Mouse (Mus musculus): Measurements from ENCODE around the gene Phactr1. TPM values are rescaled to one million over a fixed set of nuclear protein-coding genes. Genes with fewer than 3 reads are reported as not detected.

Phactr1 gene
- polyA plus RNA-seq, 2 experiments from 2014 or later, result 0.65 TPM; not detected in 1

DNA sequence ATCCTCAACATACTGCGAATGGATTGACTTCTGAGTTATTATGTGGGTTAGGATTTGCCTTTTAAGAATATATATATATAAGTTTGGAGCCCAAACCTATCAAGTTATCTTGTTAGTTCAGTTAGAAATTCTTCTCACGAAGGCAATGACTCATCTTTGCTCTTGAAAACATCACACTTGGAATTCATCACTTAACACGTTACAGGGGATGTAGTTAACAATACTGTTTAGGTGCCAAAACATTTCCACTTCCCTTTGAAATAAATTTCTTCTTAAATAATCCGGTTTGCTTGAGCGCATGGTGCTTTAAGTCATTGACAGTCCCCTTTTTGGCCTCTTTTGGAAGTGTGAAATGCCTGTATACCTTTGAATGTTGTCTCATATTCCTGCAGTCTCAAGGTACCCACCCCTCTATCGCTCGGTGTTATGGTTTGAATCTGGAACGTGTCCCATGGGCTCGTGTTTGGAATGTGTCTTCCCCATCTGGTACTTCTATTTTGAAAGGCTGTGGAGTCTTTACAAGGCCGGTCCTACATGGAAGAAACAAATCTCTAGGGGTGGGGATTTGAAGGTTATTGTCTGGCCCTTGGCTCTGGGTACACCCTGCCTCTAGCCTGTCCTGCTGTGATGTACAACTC is 80.6 kb downstream of the Phactr1 start:
- no peak for ATAC-seq

- ATAC-seq, result no peak
Observed at GRCm38 (mm10) chr13:42772314-42772713, 91.9 kb downstream of the Phactr1 start.

- no peak for ATAC-seq
Observed at GRCm38 (mm10) chr13:42774040-42774439, 93.6 kb downstream of the Phactr1 start.

GRCm38 (mm10) chr13:42782151-42782550 is 101.7 kb downstream of the Phactr1 start:
- ATAC-seq, result no peak

- ATAC-seq, result no peak
Observed at GRCm38 (mm10) chr13:42789221-42789620, 108.8 kb downstream of the Phactr1 start.

GRCm38 (mm10) chr13:42792279-42792678 is 111.9 kb downstream of the Phactr1 start:
- ATAC-seq, result no peak

GRCm38 (mm10) chr13:42800523-42800922 is 120.1 kb downstream of the Phactr1 start:
- ATAC-seq, result no peak

DNA sequence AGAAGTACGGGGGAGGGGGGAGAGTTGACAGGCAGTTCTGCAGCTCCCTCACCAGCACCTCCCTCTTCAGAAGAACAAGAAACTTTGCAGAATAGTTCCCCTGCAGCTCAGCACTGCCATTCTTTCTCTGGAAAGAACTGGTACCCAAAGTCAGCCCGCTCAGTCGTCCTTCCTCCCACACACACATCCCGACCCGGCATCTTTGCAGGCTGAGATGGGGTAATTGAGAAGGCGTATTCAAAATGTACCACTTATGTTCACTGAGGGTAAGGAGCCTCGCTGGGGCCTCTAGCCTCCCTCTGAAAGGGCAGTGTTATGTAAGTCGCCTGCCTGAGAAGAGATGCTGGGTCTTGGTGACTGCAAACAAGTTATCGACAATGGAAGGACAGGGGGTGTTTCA is 123.9 kb downstream of the Phactr1 start:
- ATAC-seq, result no peak

- no peak for ATAC-seq
Observed at GRCm38 (mm10) chr13:42812762-42813161, 132.3 kb downstream of the Phactr1 start.

DNA sequence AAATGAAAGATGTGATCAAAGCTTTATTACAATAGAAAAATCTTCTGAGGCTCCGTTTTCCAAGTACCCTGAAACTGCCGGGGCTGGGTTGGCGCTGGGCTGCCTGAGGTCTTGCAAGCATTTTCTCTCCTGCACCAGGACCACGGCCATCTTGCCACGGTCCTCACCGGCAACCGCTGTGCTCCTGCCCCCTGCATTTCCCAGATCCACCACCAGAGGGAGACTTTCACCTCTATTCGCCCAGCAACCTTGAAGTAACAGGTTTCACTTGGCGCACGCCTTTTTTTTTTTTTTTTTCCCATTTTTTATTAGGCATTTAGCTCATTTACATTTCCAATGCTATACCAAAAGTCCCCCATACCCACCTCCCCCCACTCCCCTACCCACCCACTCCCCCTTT is 138.0 kb downstream of the Phactr1 start:
- no peak for ATAC-seq

DNA sequence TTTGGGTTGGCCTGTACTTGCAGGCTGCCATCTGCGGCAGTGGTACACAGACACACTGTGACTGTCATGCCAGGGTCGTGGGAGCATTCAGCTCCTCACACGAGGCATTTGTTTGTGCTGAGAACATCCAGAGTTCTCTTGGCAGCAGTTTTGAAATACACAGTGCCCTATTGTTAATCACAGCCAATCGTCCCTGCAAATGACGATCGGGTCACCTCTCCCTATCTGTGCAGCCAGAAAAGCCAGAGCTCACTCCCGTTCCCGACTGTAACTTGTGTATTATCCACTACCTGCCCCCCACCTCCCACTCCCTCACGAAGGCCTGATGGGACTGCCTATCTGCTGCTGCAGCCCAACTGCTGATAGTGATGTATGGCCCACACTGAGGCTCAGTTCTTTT is 140.1 kb downstream of the Phactr1 start:
- ATAC-seq, result no peak

GRCm38 (mm10) chr13:42821426-42822106 is 141.1 kb downstream of the Phactr1 start:
- ATAC-seq, result no peak

DNA sequence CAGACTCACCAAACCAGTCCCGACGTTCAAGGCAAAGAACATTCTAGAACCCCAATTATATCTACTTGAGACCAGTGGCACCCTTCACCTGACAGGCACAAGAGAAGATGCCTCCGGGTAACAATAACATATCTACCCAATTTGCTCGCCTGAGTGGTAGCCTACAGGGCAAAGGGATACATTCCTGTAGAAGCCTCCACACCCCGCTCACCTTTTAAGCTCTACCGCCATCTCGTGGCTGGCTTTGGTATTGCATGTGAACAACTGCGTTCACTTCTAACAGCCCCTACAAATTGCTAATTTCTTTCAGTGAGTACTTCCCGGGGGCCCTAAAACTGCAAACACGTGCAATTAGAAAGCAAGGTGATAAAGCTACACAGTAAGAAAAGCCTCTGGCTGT is 142.1 kb downstream of the Phactr1 start:
- ATAC-seq, result no peak

GRCm38 (mm10) chr13:42823875-42824274 is 143.5 kb downstream of the Phactr1 start:
- no peak for ATAC-seq

GRCm38 (mm10) chr13:42826602-42827001 is 146.2 kb downstream of the Phactr1 start:
- ATAC-seq, result no peak

DNA sequence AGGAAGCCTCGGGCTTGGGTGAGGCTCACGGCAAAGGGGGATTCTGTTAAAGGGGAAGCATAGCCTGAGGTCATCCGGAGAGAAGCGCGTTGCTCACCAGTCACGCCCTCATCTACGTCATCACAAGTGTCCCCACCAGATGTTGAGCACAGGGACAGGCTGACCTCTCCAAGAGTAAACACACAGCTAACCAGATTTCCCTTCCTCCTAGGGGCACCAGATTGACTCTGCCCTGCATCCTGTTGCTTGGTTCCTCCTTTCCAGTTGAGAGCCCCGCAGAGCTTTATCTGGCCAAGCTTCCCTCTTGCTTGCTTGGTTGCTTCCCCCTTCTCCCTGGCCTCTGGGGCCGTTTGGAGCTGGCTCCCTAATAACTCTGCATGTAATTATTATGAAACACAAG is 148.6 kb downstream of the Phactr1 start:
- no peak for ATAC-seq

- ATAC-seq, result no peak
Observed at GRCm38 (mm10) chr13:42835441-42835840, 155.0 kb downstream of the Phactr1 start.

DNA sequence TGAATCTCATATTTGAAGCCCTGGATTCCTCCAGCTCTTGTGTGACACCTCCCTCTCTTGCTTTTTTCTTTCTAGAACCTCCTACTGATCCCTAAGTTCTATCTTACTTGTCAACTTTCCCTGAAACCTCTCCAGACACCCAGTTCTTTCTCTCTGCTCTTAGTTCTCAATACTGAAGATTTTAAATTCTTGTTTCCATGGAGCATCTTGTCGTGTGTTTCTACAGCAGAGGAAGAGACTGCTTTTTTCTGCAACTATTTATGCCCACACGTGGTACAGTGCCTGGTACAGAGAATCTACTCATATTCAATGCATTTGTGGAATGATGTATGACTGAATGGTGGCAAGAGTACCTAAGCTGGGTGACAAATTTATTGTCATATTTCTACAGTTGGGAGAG is 158.9 kb downstream of the Phactr1 start:
- ATAC-seq, result no peak

DNA sequence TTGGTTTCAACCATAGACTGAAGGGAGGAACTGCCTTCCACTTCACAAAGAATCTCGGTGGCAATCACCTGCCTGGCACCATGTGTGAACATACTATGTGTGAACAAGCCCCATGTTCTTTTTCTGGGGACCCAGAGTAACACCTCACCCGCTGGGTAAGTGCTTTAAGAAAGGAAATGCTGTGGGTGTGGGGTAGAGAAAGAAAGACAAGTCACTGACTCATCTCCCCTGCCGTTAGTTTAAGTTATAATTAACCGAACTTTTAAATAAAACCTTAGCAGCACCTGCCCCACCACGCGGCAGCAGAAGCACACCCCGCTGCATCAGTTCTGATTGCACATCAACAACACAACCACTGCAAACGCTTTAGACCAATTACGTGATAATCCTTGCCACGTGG is 171.7 kb downstream of the Phactr1 start:
- ATAC-seq, result no peak

DNA sequence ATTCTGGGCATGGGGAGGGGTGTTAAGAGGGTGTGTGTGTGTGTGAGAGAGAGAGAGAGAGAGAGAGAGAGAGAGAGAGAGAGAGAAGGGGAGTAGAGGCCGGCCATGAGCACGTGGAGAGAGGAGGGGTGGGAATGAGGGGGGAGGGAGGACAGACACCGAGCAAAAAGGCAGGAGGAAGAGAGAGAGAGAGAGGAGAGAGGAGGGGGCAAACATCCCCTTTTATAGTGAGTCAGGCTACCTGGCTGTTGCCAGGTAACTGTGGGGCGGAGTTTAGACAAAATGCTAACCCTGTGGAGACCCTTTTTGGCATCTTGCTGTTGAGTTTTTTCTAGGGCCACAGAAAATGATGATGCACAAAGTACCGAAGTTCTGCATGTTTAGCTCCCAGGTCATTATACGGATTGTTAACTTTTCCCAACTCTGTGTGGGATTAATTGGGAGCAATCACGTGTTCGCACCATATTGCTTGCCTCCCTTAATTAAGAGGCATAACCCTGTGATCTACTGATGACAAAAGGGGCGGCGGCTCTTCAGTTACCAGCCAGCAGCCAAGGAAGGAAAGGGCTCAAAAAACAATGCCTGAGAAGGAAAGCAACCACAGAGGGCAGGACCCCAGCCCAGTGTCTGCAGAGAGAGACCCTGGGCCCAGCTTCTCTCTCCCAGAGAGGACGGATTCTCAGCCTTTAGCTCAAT is 173.6 kb downstream of the Phactr1 start:
- ATAC-seq, result no peak

GRCm38 (mm10) chr13:42866162-42866941 is 185.9 kb downstream of the Phactr1 start:
- ATAC-seq, result no peak

DNA sequence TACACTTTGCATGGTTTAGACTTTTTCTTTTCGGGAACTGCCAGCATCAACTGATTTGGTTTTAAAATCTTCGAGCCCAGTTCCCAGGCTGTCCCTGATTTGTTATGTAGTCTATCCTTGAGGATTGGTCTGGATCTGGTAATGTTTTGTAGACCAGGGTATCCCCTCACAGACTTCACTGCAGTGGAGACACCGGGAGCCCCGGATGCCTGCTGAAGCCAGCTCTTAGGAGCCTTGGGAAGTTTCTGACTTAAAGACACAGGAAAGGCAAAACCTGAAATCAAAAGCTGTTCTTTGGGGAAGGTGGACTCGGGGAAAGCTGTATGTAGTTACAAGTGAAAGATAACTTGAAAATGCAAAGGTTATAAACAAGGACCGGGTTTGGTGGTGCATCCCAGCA is 186.6 kb downstream of the Phactr1 start:
- no peak for ATAC-seq

DNA sequence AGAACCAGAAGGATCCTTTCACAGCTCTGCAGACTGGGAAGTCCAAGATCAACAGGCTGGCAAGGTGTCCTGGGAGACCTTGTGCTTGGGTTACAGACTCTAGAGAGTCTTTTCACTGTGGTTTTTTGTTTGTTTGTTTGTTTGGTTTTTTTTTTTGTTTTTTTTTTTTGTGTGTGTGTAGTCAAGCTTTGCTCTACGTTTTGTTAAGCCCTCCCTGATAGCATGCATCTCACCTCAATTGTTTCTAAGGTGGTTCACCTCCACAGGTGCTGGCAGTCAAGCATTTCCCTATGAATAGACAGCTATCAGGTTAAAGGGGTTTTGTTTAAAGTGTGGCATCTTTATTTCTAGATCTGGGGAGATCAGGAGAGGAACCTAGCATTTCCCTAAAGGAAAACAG is 191.7 kb downstream of the Phactr1 start:
- no peak for ATAC-seq

Measured in CD4-positive, CD25-positive, alpha-beta regulatory T cell, adult 4 months (primary cell).